Mouse (Mus musculus): ENCODE results near the gene Slc25a29.

- no peak for TF ChIP-seq CTCF (conservative IDR thresholded peaks at IDR 0.05; ENCODE audit: insufficient read depth, insufficient read length, low read depth, low read length)
- TF ChIP-seq POLR2A (IDR thresholded peaks at IDR 0.05; ENCODE audit: low read depth, low read length), result no peak
These were observed 55.4 kb downstream of the Slc25a29 start for GRCm38 (mm10) chr12:108780108-108780877.

Data from kidney, adult 2 months (tissue).